Mouse (Mus musculus) MEL-GATA-1-ER (cell line): ENCODE data around the gene Slc25a26.

Experiments used
- DNase-seq: peaks from one replicate; pipeline ENCODE4 v3.0.0-alpha.2; 2012; ENCODE audit warnings: low read depth; ENCODE audit errors: extremely low read depth

Slc25a26 gene

DNA sequence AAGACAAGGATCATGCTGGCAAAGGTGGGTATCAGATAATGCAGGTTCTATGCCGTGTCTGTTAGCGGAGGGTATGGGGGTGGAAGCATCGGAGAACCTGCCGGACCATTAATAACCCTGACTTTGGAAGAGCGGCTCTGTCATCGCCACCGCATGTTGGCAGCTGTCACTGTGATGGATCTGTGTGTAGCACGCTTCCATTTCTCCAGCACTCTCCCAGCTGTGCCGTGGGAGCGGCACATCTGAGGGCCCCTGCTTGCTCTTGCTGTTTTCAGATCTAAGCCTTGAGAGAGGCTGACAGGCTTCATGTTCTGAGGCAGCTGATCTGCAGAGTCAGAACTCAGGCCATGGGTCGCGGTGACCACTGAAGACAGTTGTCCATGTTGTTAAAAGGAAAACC is 98.3 kb downstream of the Slc25a26 start:
- no peak for DNase-seq

GRCm38 (mm10) chr6:94599016-94599415 is 98.9 kb downstream of the Slc25a26 start:
- no peak for DNase-seq

- DNase-seq: no peak
These were observed 101.0 kb downstream of the Slc25a26 start for GRCm38 (mm10) chr6:94601101-94601500.

GRCm38 (mm10) chr6:94601811-94602210 is 101.7 kb downstream of the Slc25a26 start:
- no peak for DNase-seq

- no peak for DNase-seq
These were observed 103.9 kb downstream of the Slc25a26 start for GRCm38 (mm10) chr6:94604072-94604471.

DNA sequence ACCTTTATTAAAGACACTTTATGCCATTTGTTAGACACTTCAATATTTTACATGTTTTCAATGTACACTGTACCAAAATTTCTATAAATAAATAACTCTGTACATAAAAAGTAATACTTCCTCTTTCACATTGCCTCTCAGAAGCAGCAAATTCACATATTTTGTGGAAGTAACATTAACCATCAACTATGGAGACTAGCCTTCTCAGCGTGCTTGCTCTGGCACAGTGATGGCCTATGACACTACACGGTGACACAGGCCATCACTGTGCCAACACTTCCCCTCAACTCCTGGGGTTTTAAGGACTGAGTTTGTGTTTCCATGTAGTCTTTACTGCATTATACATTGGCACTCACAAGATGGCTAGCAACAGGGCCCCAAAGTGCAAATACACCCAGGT is 104.4 kb downstream of the Slc25a26 start:
- DNase-seq: no peak

DNA sequence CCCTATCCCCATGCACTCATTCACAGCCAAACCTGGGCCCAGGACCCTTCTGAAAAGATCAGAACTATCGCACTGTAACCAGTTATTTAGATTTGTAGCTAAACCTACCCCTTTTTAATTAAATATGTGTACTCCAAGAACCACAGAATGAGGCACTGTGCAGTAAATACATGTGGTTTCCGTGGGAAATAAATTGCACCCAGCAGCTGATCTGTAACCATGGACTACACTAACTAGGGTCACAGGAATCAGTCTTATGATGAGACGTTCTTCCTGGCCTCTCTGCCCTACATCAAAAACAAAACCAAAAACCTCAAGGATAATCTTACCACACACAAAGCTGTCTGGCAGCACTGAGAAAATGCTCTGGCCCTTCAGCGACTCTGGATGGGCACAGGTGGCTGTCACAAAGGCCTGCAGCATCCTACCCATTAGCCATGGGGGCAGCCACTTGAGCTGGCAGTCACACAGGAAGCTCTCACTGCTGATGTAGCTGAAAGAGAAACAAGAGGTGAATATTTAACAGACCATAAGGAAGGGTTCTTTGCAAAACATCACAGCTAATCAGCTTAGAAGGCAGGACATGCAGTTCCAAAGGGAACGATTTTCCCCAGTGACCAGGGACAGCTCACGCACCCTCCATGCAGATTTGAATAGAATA is 113.2 kb downstream of the Slc25a26 start:
- DNase-seq: no peak

GRCm38 (mm10) chr6:94614346-94614745 is 114.2 kb downstream of the Slc25a26 start:
- no peak for DNase-seq

- DNase-seq: no peak
These were observed 115.8 kb downstream of the Slc25a26 start for GRCm38 (mm10) chr6:94615936-94616335.

DNA sequence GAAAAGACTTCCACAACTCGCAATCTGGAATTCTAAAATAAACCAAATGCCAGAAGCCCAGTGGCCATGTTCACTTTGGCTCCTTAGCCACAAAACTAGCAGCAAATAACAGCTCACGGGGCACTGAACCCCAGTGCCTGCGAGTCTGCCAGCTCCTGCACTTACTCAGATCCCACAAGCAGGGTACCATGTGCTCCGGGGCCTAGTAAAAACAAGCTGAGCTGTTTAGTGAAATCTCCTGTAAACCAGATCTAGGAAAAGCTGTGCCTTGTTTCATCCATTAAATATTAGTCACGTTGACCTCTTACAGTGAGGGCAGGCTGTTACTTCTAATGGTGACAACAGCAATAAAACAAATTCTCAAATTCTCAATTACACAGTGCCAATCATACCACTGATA is 118.5 kb downstream of the Slc25a26 start:
- DNase-seq: no peak

GRCm38 (mm10) chr6:94620287-94620686 is 120.2 kb downstream of the Slc25a26 start:
- DNase-seq: no peak

DNA sequence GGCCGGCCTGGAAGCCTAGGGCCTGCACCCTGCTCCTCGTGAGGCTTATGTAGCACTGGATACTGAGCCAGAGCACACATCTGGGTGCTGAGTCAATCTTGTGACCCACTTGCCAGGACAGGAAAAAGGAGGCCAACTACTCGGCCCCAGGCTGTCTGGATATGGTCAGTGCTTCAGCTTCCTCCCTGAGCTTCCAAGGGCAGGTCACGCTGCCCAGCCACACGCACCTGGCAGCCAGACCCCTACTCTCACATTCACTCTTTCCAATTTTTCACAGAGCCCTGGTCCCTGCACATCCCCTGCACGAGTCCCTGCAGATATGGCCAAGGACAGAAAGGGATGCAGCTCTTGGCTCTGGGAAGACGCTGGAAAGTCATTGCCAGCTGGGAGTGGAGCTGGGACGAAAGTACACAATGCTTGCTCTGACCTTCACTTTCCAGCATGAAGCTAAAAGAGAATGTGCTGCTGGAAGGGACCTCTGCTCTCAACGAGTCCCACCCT is 120.7 kb downstream of the Slc25a26 start:
- DNase-seq: no peak

DNA sequence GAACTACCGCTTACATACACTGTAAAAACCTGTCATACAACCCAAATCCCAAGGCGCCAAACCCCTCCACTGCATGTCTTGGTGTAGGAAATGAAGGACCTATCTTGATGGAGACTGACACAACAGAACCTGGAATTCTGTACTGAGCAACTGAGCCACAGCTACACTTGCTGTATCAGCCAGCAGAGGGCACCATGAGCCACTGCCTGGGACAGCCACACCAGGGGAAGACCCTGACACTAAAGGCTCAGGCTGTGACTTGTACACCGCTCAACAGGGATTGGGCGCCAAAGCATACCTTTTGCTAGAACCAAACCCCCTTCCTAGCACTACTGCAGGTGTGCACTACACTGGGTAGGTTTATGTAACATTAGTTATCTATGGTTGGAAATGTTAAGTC is 122.9 kb downstream of the Slc25a26 start:
- no peak for DNase-seq

- DNase-seq: no peak
These were observed 124.4 kb downstream of the Slc25a26 start for GRCm38 (mm10) chr6:94624543-94624942.

DNA sequence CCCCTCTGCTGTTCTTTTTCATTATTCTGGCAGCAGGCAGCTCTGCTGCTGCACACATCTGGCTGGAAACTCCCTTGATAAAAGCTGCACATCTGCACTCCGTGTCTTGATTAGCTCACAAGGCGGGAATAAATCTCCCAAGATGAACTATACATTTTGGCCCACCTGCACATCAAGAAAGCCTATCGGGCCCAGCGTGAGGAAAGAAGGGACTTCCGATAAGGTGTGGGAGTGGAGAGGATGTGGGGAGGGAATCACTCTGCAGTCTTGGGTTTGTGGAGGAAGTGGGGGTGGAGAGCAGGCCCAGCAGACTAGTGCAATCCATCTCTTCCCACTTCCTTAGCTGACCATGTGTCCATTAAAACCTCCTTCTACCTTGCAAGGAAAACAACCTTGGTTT is 125.8 kb downstream of the Slc25a26 start:
- no peak for DNase-seq

DNA sequence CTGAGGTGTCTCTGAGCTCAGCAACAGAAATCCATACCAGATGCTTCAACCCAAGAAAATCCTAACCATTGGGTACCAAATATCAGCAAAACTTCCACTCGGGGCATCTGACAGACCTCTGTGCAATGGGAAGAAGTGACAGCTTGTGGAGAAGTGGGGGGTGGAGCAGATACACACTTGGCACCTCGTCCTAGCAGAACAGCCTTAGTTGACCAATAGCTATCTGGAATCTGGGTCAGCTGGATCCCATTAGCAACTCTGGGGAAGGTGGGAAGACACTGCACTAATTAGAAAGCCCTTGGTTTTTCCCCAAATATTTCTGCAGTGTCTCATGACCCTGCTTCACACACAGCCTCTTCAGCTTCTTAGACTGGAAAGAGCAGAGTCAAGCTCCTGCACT is 126.7 kb downstream of the Slc25a26 start:
- no peak for DNase-seq

- DNase-seq: no peak
These were observed 127.8 kb downstream of the Slc25a26 start for GRCm38 (mm10) chr6:94627714-94628595.

GRCm38 (mm10) chr6:94628787-94629186 is 128.7 kb downstream of the Slc25a26 start:
- no peak for DNase-seq

GRCm38 (mm10) chr6:94631051-94631778 is 131.1 kb downstream of the Slc25a26 start:
- no peak for DNase-seq

GRCm38 (mm10) chr6:94631779-94632082 is 131.6 kb downstream of the Slc25a26 start:
- DNase-seq: no peak

- DNase-seq: no peak
These were observed 134.1 kb downstream of the Slc25a26 start for GRCm38 (mm10) chr6:94634274-94634673.

- no peak for DNase-seq
These were observed 134.6 kb downstream of the Slc25a26 start for GRCm38 (mm10) chr6:94634710-94635109.
